8 mouse cellular contexts compared by ENCODE assay signal in the genomic region with DNA sequence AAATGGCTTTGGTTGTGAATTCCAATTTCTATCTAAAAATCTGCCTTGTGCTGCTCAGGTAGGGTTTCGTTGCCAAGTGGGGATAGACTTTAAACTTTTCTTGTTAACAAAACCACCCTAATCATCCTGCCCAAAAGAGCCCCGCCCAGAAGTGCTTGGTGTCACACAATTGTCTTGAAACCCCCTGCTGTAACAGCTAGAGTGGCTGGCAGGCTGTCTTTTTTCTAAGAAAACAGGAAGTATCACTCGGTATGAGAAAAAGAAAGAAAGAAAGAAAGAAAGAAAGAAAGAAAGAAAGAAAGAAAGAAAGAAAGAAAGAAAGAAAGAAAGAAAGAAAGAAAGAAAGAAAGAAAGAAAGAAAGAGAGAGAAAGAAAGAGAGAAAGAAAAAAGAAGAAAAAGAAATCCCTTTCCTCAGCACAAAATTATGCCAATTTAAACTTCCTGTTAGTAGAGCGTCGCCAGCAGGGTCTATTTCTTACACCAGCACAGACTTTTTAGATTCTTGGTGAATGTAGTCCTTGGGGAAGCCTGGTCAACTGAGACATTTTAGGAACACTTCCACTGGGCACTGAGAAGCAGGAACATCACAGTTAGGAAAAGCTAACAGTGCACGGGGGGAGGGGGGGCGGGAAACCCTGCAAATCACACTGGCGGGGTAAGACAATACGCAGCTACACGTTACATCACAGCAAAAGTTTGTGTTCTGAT.
DNase-seq lines count a peak whose midpoint lies in the region; ATAC-seq and TF ChIP-seq lines count a peak whose summit lies in the region.

No protein-coding gene starts in this region.

- H3K4me2 ChIP-seq in hindbrain, postnatal 0 days (ENCODE audit: low read depth, low read length): peak overlapping the region; percentile 68
- H3K4me2 ChIP-seq in midbrain, embryonic 11.5 days: peak overlapping the region; percentile 65

- intact Hi-C loops in heart, postnatal 36 days (cut with DNase I): no loop called here

- 6% methylated on average over 10 of the region's 10 CpGs for WGBS in heart, embryonic 10.5 days
- 8% methylated on average over 10 of the region's 10 CpGs for WGBS in bone marrow, adult 2 months
- WGBS in hindbrain, postnatal 0 days: 17% methylated on average over 10 of the region's 10 CpGs
- WGBS in midbrain, embryonic 11.5 days: 3% methylated on average over 10 of the region's 10 CpGs

- peak overlapping the region; percentile 80 for H3K27ac ChIP-seq in heart, embryonic 10.5 days
- peak overlapping the region; percentile 9; the same call in 1 of the 2 replicates for H3K27ac ChIP-seq in bone marrow, adult 2 months (ENCODE audit: control insufficient read depth, insufficient read depth, low read depth, low read length, poor library complexity)
- H3K27ac ChIP-seq in hindbrain, postnatal 0 days: no peak overlapping the region
- no peak overlapping the region; the same call in 1 of the 2 replicates for H3K27ac ChIP-seq in midbrain, embryonic 11.5 days (ENCODE audit: low read depth, low read length)

- peak; percentile 3; the same call in 1 of the 2 replicates for ATAC-seq in hindbrain, postnatal 0 days
- ATAC-seq in midbrain, embryonic 11.5 days (ENCODE audit: low FRiP score): peak; percentile 4; the same call in 1 of the 2 replicates

- no peaks in the 10 kb centered on the region for H3K36me3 ChIP-seq in heart, embryonic 10.5 days
- H3K36me3 ChIP-seq in hindbrain, postnatal 0 days (ENCODE audit: insufficient read depth, low read length): no peaks in the 10 kb centered on the region
- no peaks in the 10 kb centered on the region for H3K36me3 ChIP-seq in midbrain, embryonic 11.5 days (ENCODE audit: control insufficient read depth, insufficient read depth, low read length)

- TF ChIP-seq CTCF in bone marrow, adult 2 months (IDR thresholded peaks at IDR 0.05; ENCODE audit: control insufficient read depth, insufficient read depth, low read length): no peak
- TF ChIP-seq CTCF in hindbrain, postnatal 0 days (IDR thresholded peaks at IDR 0.05; ENCODE audit: low read depth): no peak

- TF ChIP-seq POLR2A in bone marrow, adult 2 months (IDR thresholded peaks at IDR 0.05; ENCODE audit: borderline replicate concordance, control insufficient read depth, low read depth, low read length): no peak

- no peaks in the 10 kb centered on the region for H3K9me3 ChIP-seq in heart, embryonic 10.5 days
- no peaks in the 10 kb centered on the region for H3K9me3 ChIP-seq in hindbrain, postnatal 0 days (ENCODE audit: low read length)
- no peaks in the 10 kb centered on the region for H3K9me3 ChIP-seq in midbrain, embryonic 11.5 days (ENCODE audit: control insufficient read depth, low read length)

- no peak overlapping the region for H3K9ac ChIP-seq in hindbrain, postnatal 0 days (replicated peaks; ENCODE audit: low read length)
- H3K9ac ChIP-seq in midbrain, embryonic 11.5 days (ENCODE audit: low read length): peak overlapping the region; percentile 44

- H3K4me1 ChIP-seq in heart, embryonic 10.5 days: peaks cover 50% of the 10 kb centered on the region
- H3K4me1 ChIP-seq in bone marrow, adult 2 months (ENCODE audit: control insufficient read depth, insufficient read depth, low read length): peaks cover 4% of the 10 kb centered on the region
- peaks cover 6% of the 10 kb centered on the region; the same call in 1 of the 2 replicates for H3K4me1 ChIP-seq in hindbrain, postnatal 0 days (ENCODE audit: insufficient read depth, low read length)
- peaks cover 20% of the 10 kb centered on the region for H3K4me1 ChIP-seq in midbrain, embryonic 11.5 days (ENCODE audit: control insufficient read depth, insufficient read depth, low read length)

- H3K4me3 ChIP-seq in heart, embryonic 10.5 days: peak overlapping the region; percentile 59
- peak overlapping the region; percentile 76 for H3K4me3 ChIP-seq in bone marrow, adult 2 months (replicated peaks; ENCODE audit: control insufficient read depth, low read depth, low read length)
- H3K4me3 ChIP-seq in hindbrain, postnatal 0 days (ENCODE audit: low read length): peak overlapping the region; percentile 38
- peak overlapping the region; percentile 32 for H3K4me3 ChIP-seq in midbrain, embryonic 11.5 days (ENCODE audit: low read depth, low read length)

- peaks cover 6% of the 10 kb centered on the region; the same call in 1 of the 2 replicates for H3K27me3 ChIP-seq in heart, embryonic 10.5 days (ENCODE audit: insufficient read depth, poor library complexity, severe bottlenecking)
- no peaks in the 10 kb centered on the region for H3K27me3 ChIP-seq in hindbrain, postnatal 0 days (ENCODE audit: insufficient read depth, low read length)
- H3K27me3 ChIP-seq in midbrain, embryonic 11.5 days (ENCODE audit: control insufficient read depth, insufficient read depth, low read length): no peaks in the 10 kb centered on the region

- no peak for DNase-seq in heart, embryonic 10.5 days (ENCODE audit: low spot score)
- no peak for DNase-seq in heart, postnatal 36 days
- DNase-seq in hindbrain, postnatal 0 days (ENCODE audit: low spot score): no peak
- no peak for DNase-seq in midbrain, embryonic 11.5 days (ENCODE audit: low spot score, missing footprints)
- DNase-seq in thymus, postnatal 4 days: peak; percentile 76
- DNase-seq in urinary bladder, adult 2 months (ENCODE audit: low spot score): no peak
- DNase-seq in spleen, postnatal 4 days (ENCODE audit: low spot score in 2 of 2): no peak

Comparison
In these comparisons a context has a peak if more than half of its experiments do, and no peak if none do; other contexts are left out.
1. H3K27ac ChIP-seq: peak in heart, embryonic 10.5 days (single experiment) and bone marrow, adult 2 months (single experiment); none in hindbrain, postnatal 0 days (single experiment) and midbrain, embryonic 11.5 days (single experiment).
2. Peak in every context shown above with its lines, with median percentiles within 50 percentile points of each other: H3K4me3 ChIP-seq.